Comparison of ENCODE assay signal across 15 mouse cellular contexts in the genomic region with DNA sequence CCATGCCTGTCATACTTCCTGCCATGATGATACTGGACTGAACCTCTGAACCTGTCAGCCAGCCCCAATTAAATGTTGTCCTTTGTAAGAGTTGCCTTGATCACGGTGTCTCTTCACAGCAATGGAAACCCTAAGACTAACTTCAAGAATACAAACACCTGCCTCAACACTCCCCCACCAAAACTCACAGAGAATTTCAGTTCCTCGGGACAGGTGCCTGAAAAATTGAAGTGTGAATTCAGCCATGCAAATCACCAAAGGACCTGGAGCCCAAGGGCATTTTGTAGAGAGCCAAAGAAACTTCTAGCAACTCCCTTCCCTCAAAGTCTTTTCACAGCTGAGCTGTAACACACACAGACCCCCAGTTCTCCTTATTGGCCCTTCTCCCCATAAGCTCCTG.
"Had no signal": no experiment of that assay in that cellular context is flagged by ENCODE, and none has a peak within 500 bp of the region (broad histone marks: within the 10 kb centered on the region; RNA-seq: fewer than 3 reads in every experiment).

No protein-coding gene starts in this region.

- H3K4me2 ChIP-seq: limb, embryonic 15.5 days; liver, embryonic 15.5 days; lung, embryonic 14.5 days; midbrain, embryonic 11.5 days; midbrain, embryonic 15.5 days; neural tube, embryonic 12.5 days had no signal

- H3K36me3 ChIP-seq: liver, embryonic 15.5 days; midbrain, embryonic 15.5 days; neural tube, embryonic 12.5 days had no signal

- H3K4me3 ChIP-seq: left cerebral cortex, adult 2 months; limb, embryonic 15.5 days; liver, embryonic 15.5 days; megakaryocyte, embryonic 14.5 days; midbrain, embryonic 15.5 days; neural tube, embryonic 12.5 days had no signal

- ATAC-seq: inflammation-experienced regulatory T-cells, adult 6 months; intestine, postnatal 0 days; midbrain, embryonic 15.5 days had no signal

- DNase-seq: kidney, postnatal 10 days; lung, embryonic 14.5 days; lung, postnatal 10 days; right cerebral cortex, postnatal 4 days; thymus, postnatal 36 days had no signal

- H3K27ac ChIP-seq: left cerebral cortex, adult 2 months; limb, embryonic 15.5 days; liver, embryonic 15.5 days; macrophage; midbrain, embryonic 15.5 days; neural tube, embryonic 12.5 days had no signal

- H3K9me3 ChIP-seq: limb, embryonic 15.5 days; liver, embryonic 15.5 days; megakaryocyte, embryonic 14.5 days; midbrain, embryonic 15.5 days; neural tube, embryonic 12.5 days had no signal

- H3K9ac ChIP-seq: limb, embryonic 15.5 days; liver, embryonic 15.5 days; lung, embryonic 14.5 days; midbrain, embryonic 15.5 days; neural tube, embryonic 12.5 days had no signal

- H3K27me3 ChIP-seq: limb, embryonic 15.5 days; liver, embryonic 15.5 days; megakaryocyte, embryonic 14.5 days; midbrain, embryonic 15.5 days; neural tube, embryonic 12.5 days had no signal
